Mouse (Mus musculus): ENCODE results near the gene Gcn1l1. TPM values are rescaled to one million over a fixed set of nuclear protein-coding genes. Genes with fewer than 3 reads are reported as not detected.
"Not testable (repeated sequence)": the region's sequence is repeated elsewhere in the genome, so short reads cannot be mapped to it uniquely, and the experiment has no call there.

Gcn1l1 gene
- 10 to 100 TPM; 71.3 to 75.0 TPM for total RNA-seq (2021)

GRCm38 (mm10) chr5:115564737-115565393 is at the start of gene Gcn1l1:
Gene Gcn1l1 (plus strand): TSS chr5:115565254.
- intact Hi-C loops (cut with DNase I), result no loop called here

GRCm38 (mm10) chr5:115516081-115516907 is 48.8 kb upstream of the Gcn1l1 start:
- peak in 1 of 2 experiments; percentile 63 for DNase-seq (ENCODE audit: extremely low spot score in 1 of 2, low spot score in 2 of 2)
- intact Hi-C loops (cut with DNase I), result no loop called here

More at GRCm38 (mm10) chr5:115564737-115565393, at the start of gene Gcn1l1:
- peak; percentile 46 to 88 for DNase-seq (ENCODE audit: extremely low spot score in 1 of 2, low spot score in 2 of 2)

DNA sequence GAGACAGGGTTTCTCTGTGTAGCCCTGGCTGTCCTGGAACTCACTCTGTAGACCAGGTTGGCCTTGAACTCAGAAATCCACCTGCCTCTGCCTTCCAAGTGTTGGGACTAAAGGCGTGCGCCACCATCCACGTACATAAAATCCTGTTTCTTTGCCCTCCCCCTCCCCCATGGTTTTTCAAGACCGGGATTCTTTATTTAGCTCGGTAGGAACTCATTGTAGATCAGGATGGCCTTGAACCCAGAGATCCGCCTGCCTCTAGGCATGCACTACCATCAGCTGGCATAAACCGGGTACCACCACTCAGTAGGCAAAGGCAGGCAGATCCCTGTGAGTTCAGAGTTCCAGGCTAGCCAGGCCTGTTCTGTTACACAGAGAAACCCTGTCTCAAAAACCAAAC is 48.1 kb upstream of the Gcn1l1 start:
- DNase-seq (ENCODE audit: extremely low spot score in 1 of 2, low spot score in 2 of 2), result no peak
- intact Hi-C loops (cut with DNase I), result no loop called here

DNA sequence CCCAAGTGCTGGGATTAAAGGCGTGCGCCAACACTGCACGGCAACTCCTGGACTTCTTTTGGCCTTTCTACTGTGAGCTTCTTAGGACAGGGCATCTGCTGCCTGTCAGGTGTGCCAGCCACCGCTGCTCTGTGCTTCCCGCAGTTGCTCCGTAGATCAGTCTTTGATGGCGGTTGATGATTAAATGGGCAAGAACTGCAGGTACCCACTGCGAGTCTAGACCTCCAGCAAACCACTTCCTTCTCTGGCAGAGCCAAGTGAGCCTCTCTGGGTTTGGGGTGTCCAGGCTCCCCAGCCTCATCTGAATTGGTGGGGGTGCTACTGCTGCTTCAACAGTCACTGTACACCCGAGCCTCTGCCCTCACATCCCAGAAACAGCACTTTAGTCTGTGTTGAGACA is 47.6 kb upstream of the Gcn1l1 start:
- intact Hi-C loops (cut with DNase I), result no loop called here
- no peak for DNase-seq (ENCODE audit: extremely low spot score in 1 of 2, low spot score in 2 of 2)

- DNase-seq (ENCODE audit: extremely low spot score in 1 of 2, low spot score in 2 of 2); intact Hi-C loops (cut with DNase I): not testable (repeated sequence)
These were observed 46.8 kb upstream of the Gcn1l1 start for GRCm38 (mm10) chr5:115518214-115518613.

- no peak for DNase-seq (ENCODE audit: extremely low spot score in 1 of 2, low spot score in 2 of 2)
These were observed 44.7 kb upstream of the Gcn1l1 start for GRCm38 (mm10) chr5:115520325-115520869.

GRCm38 (mm10) chr5:115521553-115522461 is 43.2 kb upstream of the Gcn1l1 start:
- DNase-seq (ENCODE audit: extremely low spot score in 1 of 2, low spot score in 2 of 2), result no peak

More at GRCm38 (mm10) chr5:115520325-115520869, 44.7 kb upstream of the Gcn1l1 start:
- intact Hi-C loops (cut with DNase I), result no loop called here

DNA sequence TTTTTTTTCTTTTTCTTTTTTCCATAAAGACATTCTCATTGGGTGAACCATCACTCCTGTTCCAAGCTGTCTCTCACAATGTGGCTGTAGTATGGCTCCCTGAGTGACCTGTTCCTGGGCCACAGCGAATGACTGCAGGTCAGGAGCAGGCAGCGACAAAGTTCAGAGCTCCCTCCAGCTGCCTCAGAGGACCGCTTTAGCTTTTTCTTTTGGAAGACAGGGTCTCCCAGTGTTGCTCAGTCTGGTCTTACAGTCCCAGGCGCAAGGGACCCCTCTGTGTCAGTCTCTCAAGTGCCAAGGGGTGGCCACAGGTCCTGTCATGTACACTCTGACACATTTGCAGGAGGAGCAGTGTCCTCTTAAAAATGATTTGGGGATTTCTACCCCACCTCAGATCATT is 42.5 kb upstream of the Gcn1l1 start:
- no peak for DNase-seq (ENCODE audit: extremely low spot score in 1 of 2, low spot score in 2 of 2)
- intact Hi-C loops (cut with DNase I), result no loop called here

More at GRCm38 (mm10) chr5:115521553-115522461, 43.2 kb upstream of the Gcn1l1 start:
- intact Hi-C loops (cut with DNase I), result no loop called here

- intact Hi-C loops (cut with DNase I), result no loop called here
- DNase-seq (ENCODE audit: extremely low spot score in 1 of 2, low spot score in 2 of 2), result no peak
These were observed 42.0 kb upstream of the Gcn1l1 start for GRCm38 (mm10) chr5:115522981-115523499.

DNA sequence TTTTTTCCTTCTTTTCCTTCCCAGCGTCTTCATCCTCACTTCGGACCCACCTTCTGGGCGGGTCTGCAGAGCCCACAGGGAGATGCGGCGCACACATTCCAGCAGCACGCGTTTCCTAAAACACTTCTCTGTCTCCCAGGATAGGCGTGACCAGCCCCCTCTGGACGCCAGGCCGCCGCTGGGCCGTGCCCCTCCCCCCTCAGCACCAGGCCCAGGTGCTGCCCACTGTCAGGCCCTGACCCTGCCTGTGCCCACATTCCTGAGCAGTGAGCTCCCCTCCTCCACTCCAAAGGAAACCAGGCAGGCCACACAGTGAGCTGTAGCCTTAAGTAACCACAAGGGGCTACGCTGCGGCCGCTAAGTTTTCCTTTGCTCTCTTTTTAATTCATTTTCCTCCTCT is 41.1 kb upstream of the Gcn1l1 start:
- intact Hi-C loops (cut with DNase I), result no loop called here

DNA sequence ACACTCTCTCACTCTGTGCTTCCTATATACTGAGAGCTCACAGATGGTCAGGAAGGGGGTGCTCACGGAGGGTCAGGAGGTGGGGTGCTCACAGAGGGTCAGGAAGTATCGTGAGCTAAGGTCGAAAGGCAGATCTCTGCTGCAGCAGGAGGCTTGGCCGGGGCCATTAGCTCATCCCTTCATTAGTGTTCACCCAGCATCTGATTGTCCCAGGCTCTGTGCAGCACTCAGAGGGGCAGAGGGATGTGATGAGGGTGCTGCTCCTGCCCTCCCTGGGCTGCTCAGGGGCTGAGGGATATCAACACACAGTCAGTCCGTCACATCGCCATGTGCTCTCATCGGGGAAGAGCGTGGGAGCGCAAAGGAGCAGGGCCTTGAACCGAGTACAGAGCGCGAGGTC is 40.6 kb upstream of the Gcn1l1 start:
- DNase-seq (ENCODE audit: extremely low spot score in 1 of 2, low spot score in 2 of 2), result no peak
- intact Hi-C loops (cut with DNase I), result no loop called here

More for the DNA sequence above, 41.1 kb upstream of the Gcn1l1 start:
- no peak for DNase-seq (ENCODE audit: extremely low spot score in 1 of 2, low spot score in 2 of 2)

GRCm38 (mm10) chr5:115525416-115525815 is 39.6 kb upstream of the Gcn1l1 start:
- intact Hi-C loops (cut with DNase I), result no loop called here
- no peak for DNase-seq (ENCODE audit: extremely low spot score in 1 of 2, low spot score in 2 of 2)

- intact Hi-C loops (cut with DNase I), result no loop called here
- DNase-seq (ENCODE audit: extremely low spot score in 1 of 2, low spot score in 2 of 2), result no peak
These were observed 39.1 kb upstream of the Gcn1l1 start for GRCm38 (mm10) chr5:115525943-115526342.

GRCm38 (mm10) chr5:115526456-115527202 is 38.4 kb upstream of the Gcn1l1 start:
- no peak for DNase-seq (ENCODE audit: extremely low spot score in 1 of 2, low spot score in 2 of 2)

GRCm38 (mm10) chr5:115528128-115528527 is 36.9 kb upstream of the Gcn1l1 start:
- no peak for DNase-seq (ENCODE audit: extremely low spot score in 1 of 2, low spot score in 2 of 2)
- intact Hi-C loops (cut with DNase I), result no loop called here

More at GRCm38 (mm10) chr5:115526456-115527202, 38.4 kb upstream of the Gcn1l1 start:
- intact Hi-C loops (cut with DNase I), result no loop called here

GRCm38 (mm10) chr5:115529364-115529741 is 35.7 kb upstream of the Gcn1l1 start:
- intact Hi-C loops (cut with DNase I), result no loop called here

GRCm38 (mm10) chr5:115529742-115530446 is 35.2 kb upstream of the Gcn1l1 start:
- intact Hi-C loops (cut with DNase I), result no loop called here
- no peak for DNase-seq (ENCODE audit: extremely low spot score in 1 of 2, low spot score in 2 of 2)

More at GRCm38 (mm10) chr5:115529364-115529741, 35.7 kb upstream of the Gcn1l1 start:
- no peak for DNase-seq (ENCODE audit: extremely low spot score in 1 of 2, low spot score in 2 of 2)

Measured in left cerebral cortex, postnatal 10 days (tissue).